Mouse (Mus musculus): Measurements from ENCODE around the gene Krt12. TPM values are rescaled to one million over a fixed set of nuclear protein-coding genes. Genes with fewer than 3 reads are reported as not detected.

Gene Krt12
- polyA plus RNA-seq, 1 experiment from 2014 or later, result not detected

GRCm38 (mm10) chr11:99461736-99462135 lies 39.7 kb upstream of the Krt12 start:
- 66% methylated on average over 7 of the region's 7 CpGs for WGBS (ENCODE audit: insufficient replicate concordance)
- Histone ChIP-seq H3K9me3 (ENCODE audit: low read length) (no peaks in the 10 kb centered on the region), H3K4me1 (ENCODE audit: insufficient read depth) (peaks cover 5% of the 10 kb centered on the region; the same call in 1 of the 2 replicates), H3K27ac (ENCODE audit: low read depth) (no peak overlapping the region), H3K9ac (replicated peaks) (no peak overlapping the region), H3K4me2 (ENCODE audit: low read depth, low read length) (no peak overlapping the region), H3K36me3 (replicated peaks; ENCODE audit: insufficient read depth, low read length) (no peaks in the 10 kb centered on the region), H3K27me3 (ENCODE audit: insufficient read depth, low read length) (no peaks in the 10 kb centered on the region), H3K4me3 (ENCODE audit: low read depth, low read length) (no peak overlapping the region)
- ATAC-seq (no peak), DNase-seq (no peak)
- TF ChIP-seq CTCF (IDR thresholded peaks at IDR 0.05; ENCODE audit: low read depth) (no peak), EP300 (IDR thresholded peaks at IDR 0.05; ENCODE audit: low read depth) (no peak)

GRCm38 (mm10) chr11:99458887-99459286 lies 36.8 kb upstream of the Krt12 start:
- Histone ChIP-seq H3K4me1 (ENCODE audit: insufficient read depth) (peaks cover 5% of the 10 kb centered on the region; the same call in 1 of the 2 replicates), H3K27ac (ENCODE audit: low read depth) (no peak overlapping the region), H3K4me2 (ENCODE audit: low read depth, low read length) (no peak overlapping the region), H3K9me3 (ENCODE audit: low read length) (no peaks in the 10 kb centered on the region), H3K4me3 (ENCODE audit: low read depth, low read length) (no peak overlapping the region), H3K9ac (replicated peaks) (no peak overlapping the region), H3K36me3 (replicated peaks; ENCODE audit: insufficient read depth, low read length) (no peaks in the 10 kb centered on the region), H3K27me3 (ENCODE audit: insufficient read depth, low read length) (no peaks in the 10 kb centered on the region)
- DNase-seq (no peak), ATAC-seq (no peak)
- TF ChIP-seq CTCF (IDR thresholded peaks at IDR 0.05; ENCODE audit: low read depth), result no peak
- no peak for TF ChIP-seq EP300 (IDR thresholded peaks at IDR 0.05; ENCODE audit: low read depth)
- 40% methylated on average over 7 of the region's 7 CpGs for WGBS (ENCODE audit: insufficient replicate concordance)

GRCm38 (mm10) chr11:99454759-99455158 lies 32.7 kb upstream of the Krt12 start:
- WGBS (ENCODE audit: insufficient replicate concordance), result 52% methylated on average over 10 of the region's 10 CpGs
- H3K9me3 ChIP-seq (ENCODE audit: low read length), result no peaks in the 10 kb centered on the region
- no peaks in the 10 kb centered on the region for H3K36me3 ChIP-seq (replicated peaks; ENCODE audit: insufficient read depth, low read length)
- no peak overlapping the region for H3K9ac ChIP-seq (replicated peaks)
- no peak overlapping the region for H3K4me3 ChIP-seq (ENCODE audit: low read depth, low read length)
- no peak overlapping the region for H3K27ac ChIP-seq (ENCODE audit: low read depth)
- no peaks in the 10 kb centered on the region for H3K27me3 ChIP-seq (ENCODE audit: insufficient read depth, low read length)
- H3K4me1 ChIP-seq (ENCODE audit: insufficient read depth), result 0 out of 2 replicates have a peak, but pooled peaks cover 2% of the 10 kb centered on the region
- DNase-seq, result no peak
- no peak overlapping the region for H3K4me2 ChIP-seq (ENCODE audit: low read depth, low read length)
- peak; percentile 61; the same call in 1 of the 2 replicates for ATAC-seq
- no peak for TF ChIP-seq CTCF (IDR thresholded peaks at IDR 0.05; ENCODE audit: low read depth)
- peak; percentile 84 for TF ChIP-seq EP300 (IDR thresholded peaks at IDR 0.05; ENCODE audit: low read depth)

- no peak overlapping the region for H3K9ac ChIP-seq (replicated peaks)
- H3K4me3 ChIP-seq (ENCODE audit: low read depth, low read length), result no peak overlapping the region
- no peak overlapping the region for H3K4me2 ChIP-seq (ENCODE audit: low read depth, low read length)
- WGBS (ENCODE audit: insufficient replicate concordance), result 47% methylated on average over 4 of the region's 4 CpGs
- H3K36me3 ChIP-seq (replicated peaks; ENCODE audit: insufficient read depth, low read length), result no peaks in the 10 kb centered on the region
- H3K9me3 ChIP-seq (ENCODE audit: low read length), result no peaks in the 10 kb centered on the region
- ATAC-seq, result no peak
- DNase-seq, result no peak
- H3K4me1 ChIP-seq (ENCODE audit: insufficient read depth), result peaks cover 5% of the 10 kb centered on the region; the same call in 1 of the 2 replicates
- H3K27me3 ChIP-seq (ENCODE audit: insufficient read depth, low read length), result no peaks in the 10 kb centered on the region
- H3K27ac ChIP-seq (ENCODE audit: low read depth), result no peak overlapping the region
- TF ChIP-seq EP300 (IDR thresholded peaks at IDR 0.05; ENCODE audit: low read depth), result no peak
- no peak for TF ChIP-seq CTCF (IDR thresholded peaks at IDR 0.05; ENCODE audit: low read depth)
These were observed 32.0 kb upstream of the Krt12 start for GRCm38 (mm10) chr11:99454044-99454443.

GRCm38 (mm10) chr11:99448769-99449168 lies 26.7 kb upstream of the Krt12 start:
- Histone ChIP-seq H3K4me1 (ENCODE audit: insufficient read depth) (peaks cover 4% of the 10 kb centered on the region; the same call in 1 of the 2 replicates), H3K9ac (replicated peaks) (no peak overlapping the region), H3K9me3 (ENCODE audit: low read length) (no peaks in the 10 kb centered on the region), H3K36me3 (replicated peaks; ENCODE audit: insufficient read depth, low read length) (no peaks in the 10 kb centered on the region), H3K4me3 (ENCODE audit: low read depth, low read length) (no peak overlapping the region), H3K27me3 (ENCODE audit: insufficient read depth, low read length) (no peaks in the 10 kb centered on the region), H3K27ac (ENCODE audit: low read depth) (no peak overlapping the region), H3K4me2 (ENCODE audit: low read depth, low read length) (no peak overlapping the region)
- no peak for DNase-seq
- WGBS (ENCODE audit: insufficient replicate concordance), result 27% methylated on average over 2 of the region's 2 CpGs
- TF ChIP-seq EP300 (IDR thresholded peaks at IDR 0.05; ENCODE audit: low read depth), result 0 out of 2 replicates have a peak, but pooled peaks have one; percentile 18
- no peak for TF ChIP-seq CTCF (IDR thresholded peaks at IDR 0.05; ENCODE audit: low read depth)
- peak; percentile 50; the same call in 1 of the 2 replicates for ATAC-seq

- no peaks in the 10 kb centered on the region for H3K27me3 ChIP-seq (ENCODE audit: insufficient read depth, low read length)
- H3K4me1 ChIP-seq (ENCODE audit: insufficient read depth), result peaks cover 3% of the 10 kb centered on the region; the same call in 1 of the 2 replicates
- H3K9me3 ChIP-seq (ENCODE audit: low read length), result no peaks in the 10 kb centered on the region
- TF ChIP-seq EP300 (IDR thresholded peaks at IDR 0.05; ENCODE audit: low read depth) (no peak), CTCF (IDR thresholded peaks at IDR 0.05; ENCODE audit: low read depth) (no peak)
- ATAC-seq, result no peak; the same call in 1 of the 2 replicates
- no peak overlapping the region for H3K9ac ChIP-seq (replicated peaks)
- peak overlapping the region; percentile 24 for H3K4me2 ChIP-seq (ENCODE audit: low read depth, low read length)
- WGBS (ENCODE audit: insufficient replicate concordance), result 40% methylated on average over 8 of the region's 8 CpGs
- DNase-seq, result no peak
- H3K36me3 ChIP-seq (replicated peaks; ENCODE audit: insufficient read depth, low read length), result no peaks in the 10 kb centered on the region
- no peak overlapping the region for H3K4me3 ChIP-seq (ENCODE audit: low read depth, low read length)
- H3K27ac ChIP-seq (ENCODE audit: low read depth), result peak overlapping the region; percentile 44
These were observed 19.2 kb upstream of the Krt12 start for GRCm38 (mm10) chr11:99441220-99441619.

Data from liver, postnatal 0 days (tissue).